Mouse (Mus musculus) MEL (cell line): ENCODE results near the gene Acta2. TPM values are rescaled to one million over a fixed set of nuclear protein-coding genes. Genes with fewer than 3 reads are reported as not detected.
"Not testable (repeated sequence)": the region's sequence is repeated elsewhere in the genome, so short reads cannot be mapped to it uniquely, and the experiment has no call there.

Experiments used
- DNase-seq: peaks from one replicate; pipeline ENCODE4 v3.0.0; 2011; ENCODE audit warnings: low read depth, low spot score
- H3K27ac ChIP-seq: 2 replicates; pipeline ENCODE4 v1.5.1; 2012; ENCODE audit warnings: low read depth, mild to moderate bottlenecking, control low read depth, low read length, moderate library complexity; ENCODE audit not compliant: control insufficient read depth
- H3K27me3 ChIP-seq, 2 experiments: fragments of 150-350 bp in 1 of 2; sonication (generic) in 1 of 2; 2 replicates each; pipeline ENCODE4 v1.6.1; 2012; ENCODE audit warnings: low read length in 2 of 2, mild to moderate bottlenecking in 2 of 2, improper control_type of control experiment in 1 of 2, moderate library complexity in 1 of 2; ENCODE audit not compliant: insufficient read depth in 2 of 2, control insufficient read depth in 1 of 2
- H3K36me3 ChIP-seq, 2 experiments: 2 replicates each; pipeline ENCODE4 v1.6.1; 2012 to 2014; ENCODE audit warnings: low read length in 2 of 2, improper control_type of control experiment in 1 of 2, inconsistent platforms in 1 of 2, mild to moderate bottlenecking in 1 of 2; ENCODE audit not compliant: insufficient read depth in 2 of 2, control insufficient read depth in 1 of 2
- H3K4me1 ChIP-seq, 2 experiments: fragments of 150-350 bp in 1 of 2; sonication (generic) in 1 of 2; 2 replicates each; pipeline ENCODE4 v1.6.1; 2012; ENCODE audit warnings: low read length in 2 of 2, improper control_type of control experiment in 1 of 2, mild to moderate bottlenecking in 1 of 2; ENCODE audit not compliant: insufficient read depth in 2 of 2, control insufficient read depth in 1 of 2
- H3K4me3 ChIP-seq, 2 experiments: fragments of 150-350 bp in 1 of 2; sonication (generic) in 1 of 2; 2 replicates each; pipeline ENCODE4 v1.5.1; 2012; ENCODE audit warnings: low read depth in 2 of 2, low read length in 2 of 2, mild to moderate bottlenecking in 2 of 2, moderate library complexity in 2 of 2, control low read depth in 1 of 2, improper control_type of control experiment in 1 of 2; ENCODE audit not compliant: control insufficient read depth in 1 of 2, insufficient read depth in 1 of 2
- H3K79me2 ChIP-seq: 2 replicates; pipeline ENCODE4 v1.6.1; 2012; ENCODE audit warnings: mild to moderate bottlenecking, low read length, moderate library complexity; ENCODE audit not compliant: control insufficient read depth, poor library complexity, insufficient read depth
- H3K9ac ChIP-seq: 2 replicates; pipeline ENCODE4 v1.6.1; 2012; ENCODE audit warnings: low read depth, mild to moderate bottlenecking, control low read depth, low read length, moderate library complexity; ENCODE audit not compliant: control insufficient read depth, poor library complexity, severe bottlenecking
- H3K9me3 ChIP-seq: fragments of 150-350 bp; sonication (generic); replicated peaks from 2 replicates; pipeline ENCODE4 v1.6.1; 2012; ENCODE audit warnings: mild to moderate bottlenecking, low read length, improper control_type of control experiment, moderate library complexity; ENCODE audit not compliant: insufficient read depth
- BHLHE40 ChIP-seq: IDR thresholded peaks from 2 replicates; pipeline ENCODE4 v1.6.1; 2012; ENCODE audit warnings: low read depth, mild to moderate bottlenecking, inconsistent platforms, low read length, improper control_type of control experiment, borderline replicate concordance
- CTCF ChIP-seq, 3 experiments: IDR thresholded peaks in 2 of 3; conservative IDR thresholded peaks in 1 of 3; 2 replicates each; pipeline ENCODE4 v1.5.1; 2011 to 2012; ENCODE audit warnings: low read length in 3 of 3, low read depth in 2 of 3, mild to moderate bottlenecking in 2 of 3, improper control_type of control experiment in 1 of 3, inconsistent platforms in 1 of 3, mixed read lengths in 1 of 3, moderate library complexity in 1 of 3; ENCODE audit not compliant: control insufficient read depth in 1 of 3, insufficient read depth in 1 of 3, poor library complexity in 1 of 3, severe bottlenecking in 1 of 3
- E2F4 ChIP-seq: IDR thresholded peaks from 2 replicates; pipeline ENCODE4 v1.6.1; 2011; ENCODE audit warnings: low read depth, low read length, improper control_type of control experiment, borderline replicate concordance
- ELF1 ChIP-seq: IDR thresholded peaks from 2 replicates; pipeline ENCODE4 v1.6.1; 2014; ENCODE audit warnings: low read depth, mild to moderate bottlenecking, inconsistent platforms, low read length, improper control_type of control experiment, moderate library complexity
- EP300 ChIP-seq, 2 experiments: IDR thresholded peaks; 2 replicates each; pipeline ENCODE4 v1.6.1; 2011; ENCODE audit warnings: improper control_type of control experiment in 2 of 2, low read length in 2 of 2, low read depth in 1 of 2, mild to moderate bottlenecking in 1 of 2
- GABPA ChIP-seq: IDR thresholded peaks from 2 replicates; pipeline ENCODE4 v1.6.1; 2012; ENCODE audit warnings: low read depth, mild to moderate bottlenecking, inconsistent platforms, low read length, improper control_type of control experiment, moderate library complexity
- HCFC1 ChIP-seq: IDR thresholded peaks from 2 replicates; pipeline ENCODE4 v1.6.1; 2012; ENCODE audit warnings: low read depth, mild to moderate bottlenecking, inconsistent platforms, low read length, improper control_type of control experiment, moderate library complexity
- JUND ChIP-seq: IDR thresholded peaks from 2 replicates; pipeline ENCODE4 v1.6.1; 2011; ENCODE audit warnings: low read depth, mild to moderate bottlenecking, improper control_type of control experiment, low read length
- MAZ ChIP-seq: IDR thresholded peaks from 2 replicates; pipeline ENCODE4 v1.6.1; 2012; ENCODE audit warnings: low read depth, mild to moderate bottlenecking, inconsistent platforms, low read length, improper control_type of control experiment
- MXI1 ChIP-seq: IDR thresholded peaks from 2 replicates; pipeline ENCODE4 v1.6.1; 2011; ENCODE audit warnings: mild to moderate bottlenecking, low read depth, low read length, improper control_type of control experiment
- NELFE ChIP-seq: IDR thresholded peaks from 2 replicates; pipeline ENCODE4 v1.6.1; 2011; ENCODE audit warnings: low read depth, low read length, improper control_type of control experiment
- POLR2A ChIP-seq, 2 experiments: IDR thresholded peaks; 2 replicates each; pipeline ENCODE4 v1.6.1; 2011 to 2012; ENCODE audit warnings: low read length in 2 of 2, mild to moderate bottlenecking in 2 of 2, control low read depth in 1 of 2, improper control_type of control experiment in 1 of 2, low read depth in 1 of 2, moderate library complexity in 1 of 2; ENCODE audit not compliant: control insufficient read depth in 1 of 2, insufficient read depth in 1 of 2, poor library complexity in 1 of 2
- POLR2AphosphoS2 ChIP-seq: IDR thresholded peaks from 2 replicates; pipeline ENCODE4 v1.6.1; 2011; ENCODE audit warnings: low read length, improper control_type of control experiment
- RAD21 ChIP-seq: IDR thresholded peaks from 2 replicates; pipeline ENCODE4 v1.6.1; 2011; ENCODE audit warnings: mild to moderate bottlenecking, low read depth, low read length, improper control_type of control experiment
- RCOR1 ChIP-seq: IDR thresholded peaks from 2 replicates; pipeline ENCODE4 v1.6.1; 2012; ENCODE audit warnings: low read depth, mild to moderate bottlenecking, inconsistent platforms, low read length, improper control_type of control experiment
- SIN3A ChIP-seq: IDR thresholded peaks from 2 replicates; pipeline ENCODE4 v1.6.1; 2012; ENCODE audit warnings: low read length, improper control_type of control experiment, inconsistent platforms
- TCF12 ChIP-seq: IDR thresholded peaks from 2 replicates; pipeline ENCODE4 v1.6.1; 2014; ENCODE audit warnings: low read depth, mild to moderate bottlenecking, inconsistent platforms, low read length, improper control_type of control experiment, moderate library complexity
- UBTF ChIP-seq: IDR thresholded peaks from 2 replicates; pipeline ENCODE4 v1.6.1; 2012; ENCODE audit warnings: low read depth, mild to moderate bottlenecking, inconsistent platforms, low read length, improper control_type of control experiment, moderate library complexity, borderline replicate concordance; ENCODE audit not compliant: insufficient read depth
- USF2 ChIP-seq, 2 experiments: IDR thresholded peaks; 2 replicates each; pipeline ENCODE4 v1.6.1; 2011 to 2012; ENCODE audit warnings: improper control_type of control experiment in 2 of 2, low read length in 2 of 2, borderline replicate concordance in 1 of 2, inconsistent platforms in 1 of 2, low read depth in 1 of 2, mild to moderate bottlenecking in 1 of 2; ENCODE audit not compliant: insufficient read depth in 1 of 2
- ZNF384 ChIP-seq: IDR thresholded peaks from 2 replicates; pipeline ENCODE4 v1.6.1; 2012; ENCODE audit warnings: low read depth, mild to moderate bottlenecking, inconsistent platforms, low read length, improper control_type of control experiment
- polyA plus RNA-seq, 2 experiments: library from polyadenylated mRNA; stranded (reverse) in 1 of 2; unstranded in 1 of 2; fragments of >175 nt in 1 of 2; fragments of >200 nt in 1 of 2; gene quantifications; 2 replicates each; pipeline versions ENCODE4 v1.2.1 to v1.2.4; 2012; ENCODE audit warnings: low replicate concordance in 2 of 2, low read depth in 1 of 2; ENCODE audit not compliant: insufficient read length in 2 of 2, insufficient read depth in 1 of 2, missing spikeins in 1 of 2
- total RNA-seq: library from RNA; depleted of rRNA; stranded (reverse); fragments of 300-350 nt; gene quantifications from 2 replicates; pipeline ENCODE4 v1.2.3, GENCODE M21; 2012

Acta2 gene
- total and polyA plus RNA-seq, 3 experiments = not detected

DNA sequence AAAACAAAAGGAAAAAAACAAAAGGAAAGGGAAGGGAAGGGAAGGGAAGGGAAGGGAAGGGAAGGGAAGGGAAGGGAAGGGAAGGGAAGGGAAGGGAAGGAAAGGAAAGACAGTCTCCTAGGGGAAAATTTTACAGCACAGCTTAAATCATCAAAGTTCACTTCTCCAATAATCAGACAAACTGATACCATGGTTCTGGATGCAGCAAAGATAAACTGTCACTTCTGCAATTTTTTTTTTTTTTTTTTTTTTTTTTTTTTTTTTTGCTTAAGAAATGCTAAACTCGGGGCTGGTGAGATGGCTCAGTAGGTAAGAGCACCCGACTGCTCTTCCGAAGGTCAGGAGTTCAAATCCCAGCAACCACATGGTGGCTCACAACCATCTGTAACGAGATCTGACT, 49.3 kb downstream of the Acta2 start:
- H3K9ac ChIP-seq, H3K27me3 ChIP-seq, H3K36me3 ChIP-seq, H3K4me1 ChIP-seq, H3K9me3 ChIP-seq, H3K79me2 ChIP-seq, H3K4me3 ChIP-seq, H3K27ac ChIP-seq, DNase-seq: not testable (repeated sequence)
- TF ChIP-seq ZNF384 = peak; percentile 69

- Histone ChIP-seq H3K27me3 (no peaks in the 10 kb centered on the region), H3K27ac (no peak overlapping the region), H3K9me3 (no peaks in the 10 kb centered on the region), H3K79me2 (no peaks in the 10 kb centered on the region), H3K36me3 (no peaks in the 10 kb centered on the region), H3K4me1 (no peaks in the 10 kb centered on the region), H3K9ac (no peak overlapping the region), H3K4me3 (no peak overlapping the region)
- TF ChIP-seq MXI1 (no peak), MAZ (no peak), CTCF (IDR thresholded peaks at IDR 0.05 in 2 of 3, conservative IDR thresholded peaks at IDR 0.05 in 1 of 3; ENCODE audit: control insufficient read depth in 1 of 3, insufficient read depth in 1 of 3, low read depth in 2 of 3, low read length in 3 of 3, poor library complexity in 1 of 3, severe bottlenecking in 1 of 3) (no peak)
- no peak for DNase-seq
Measured at GRCm38 (mm10) chr19:34202668-34203067, 52.7 kb downstream of the Acta2 start.

GRCm38 (mm10) chr19:34199488-34199887, 55.9 kb downstream of the Acta2 start:
- no peak for TF ChIP-seq POLR2A (IDR thresholded peaks at IDR 0.05; ENCODE audit: control insufficient read depth in 1 of 2, insufficient read depth in 1 of 2, low read depth in 1 of 2, low read length in 2 of 2, poor library complexity in 1 of 2)
- no peak for TF ChIP-seq UBTF
- TF ChIP-seq E2F4 = no peak
- TF ChIP-seq GABPA = no peak
- no peak for TF ChIP-seq BHLHE40
- no peak for TF ChIP-seq JUND
- TF ChIP-seq POLR2AphosphoS2 = no peak
- TF ChIP-seq EP300 (IDR thresholded peaks at IDR 0.05; ENCODE audit: low read depth in 1 of 2, low read length in 2 of 2) = no peak
- TF ChIP-seq TCF12 = no peak
- TF ChIP-seq RAD21 = no peak
- no peak for TF ChIP-seq USF2 (IDR thresholded peaks at IDR 0.05; ENCODE audit: borderline replicate concordance in 1 of 2, insufficient read depth in 1 of 2, low read depth in 1 of 2, low read length in 2 of 2)
- TF ChIP-seq NELFE = no peak
- TF ChIP-seq RCOR1 = no peak
- no peak for TF ChIP-seq ELF1
- TF ChIP-seq SIN3A = no peak
- TF ChIP-seq HCFC1 = no peak
- TF ChIP-seq MXI1 = no peak
- no peak overlapping the region for H3K4me3 ChIP-seq
- no peaks in the 10 kb centered on the region for H3K4me1 ChIP-seq
- H3K9ac ChIP-seq = no peak overlapping the region
- no peaks in the 10 kb centered on the region for H3K36me3 ChIP-seq
- no peak for DNase-seq
- H3K79me2 ChIP-seq = no peaks in the 10 kb centered on the region
- no peaks in the 10 kb centered on the region for H3K27me3 ChIP-seq
- no peak overlapping the region for H3K27ac ChIP-seq
- H3K9me3 ChIP-seq = no peaks in the 10 kb centered on the region
